Mouse (Mus musculus): ENCODE results near the gene Auts2.

DNA sequence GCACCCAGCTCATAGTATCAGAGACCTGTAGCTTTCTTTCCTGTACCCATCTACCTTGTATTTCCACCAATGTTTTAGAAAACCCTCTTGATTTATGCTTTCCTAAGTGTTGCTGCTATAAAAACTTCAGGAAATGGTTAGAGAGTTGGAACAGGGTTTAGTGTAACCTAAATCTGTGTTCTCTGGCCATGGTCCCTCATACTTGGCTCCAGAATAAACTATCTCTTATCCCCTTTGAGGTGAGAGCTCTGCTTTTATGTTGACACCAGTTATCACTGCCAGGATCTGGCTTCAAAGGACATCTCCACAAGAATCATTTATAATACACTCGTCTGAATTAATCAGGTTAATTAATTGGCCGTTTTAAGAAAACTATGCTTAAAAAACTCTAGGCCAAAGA lies 714.5 kb downstream of the Auts2 start:
- TF ChIP-seq GATA1 (IDR thresholded peaks at IDR 0.05; ENCODE audit: low read length) (no peak), TAL1 (IDR thresholded peaks at IDR 0.05; ENCODE audit: low read length) (no peak)
